Mouse (Mus musculus) heart, postnatal 10 days (tissue): ENCODE measurements at regions not wholly inside any gene's neighbourhood (a gene's known extent, or its start where the extent isn't known, plus 50 kb on each side); places are given as distances from the start of the nearest gene placed in this dataset.

ENCODE experiments used
- DNase-seq, 2 experiments: peaks; one replicate each; pipeline ENCODE4 v3.0.0; 2021
- intact Hi-C: fragments of 180-260 bp; cut with DNase I; formaldehyde crosslinking; loops from one replicate; pipeline ENCODE4 v1.15.1; 2025

DNA sequence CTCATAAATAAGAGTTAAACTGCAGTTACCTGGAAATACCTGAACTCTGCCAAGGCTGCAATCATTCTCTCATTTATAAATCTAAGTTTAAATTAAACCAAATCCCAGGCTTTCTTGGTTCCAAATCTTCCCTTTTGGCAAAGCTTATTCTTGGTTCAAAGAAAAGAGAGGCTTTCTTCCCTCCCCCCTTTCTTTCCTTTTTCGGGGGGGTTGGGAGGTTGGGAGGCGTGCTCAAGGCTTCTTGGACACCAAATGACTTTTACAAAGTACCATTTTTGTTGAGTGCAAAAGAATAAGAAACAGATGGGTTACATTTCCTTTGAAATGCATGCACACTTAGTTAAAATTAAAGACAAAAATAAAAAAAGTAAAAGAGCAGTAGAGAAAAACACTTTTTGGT, 105.4 kb upstream of the Mroh9 start:
- intact Hi-C loops, result no loop called here

GRCm38 (mm10) chr1:163181851-163182250, 96.4 kb upstream of the Mroh9 start:
- intact Hi-C loops, result no loop called here

More for the DNA sequence above, 105.4 kb upstream of the Mroh9 start:
- no peak for DNase-seq

GRCm38 (mm10) chr1:163177011-163177410, 91.5 kb upstream of the Mroh9 start:
- intact Hi-C loops, result no loop called here
- DNase-seq, result no peak

More at GRCm38 (mm10) chr1:163181851-163182250, 96.4 kb upstream of the Mroh9 start:
- DNase-seq, result no peak

DNA sequence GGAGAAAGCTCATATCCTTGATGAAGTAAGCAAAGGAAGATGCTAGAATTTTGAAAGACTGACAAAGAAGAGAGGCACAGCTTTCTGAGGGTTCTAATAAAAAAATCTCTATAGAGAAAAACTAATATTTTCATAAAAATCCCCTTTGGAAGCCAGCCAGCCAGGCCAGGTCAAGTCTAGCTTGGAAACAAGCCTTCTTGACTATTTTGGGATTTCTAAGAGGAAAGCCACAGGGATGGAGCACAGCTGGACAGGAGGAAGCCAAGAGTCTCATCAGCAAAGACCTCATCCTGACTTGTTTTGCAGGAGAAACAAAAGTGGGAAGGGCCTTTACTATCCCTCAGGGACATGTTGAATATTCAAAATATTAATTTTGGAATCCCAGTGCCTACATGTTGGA, 81.6 kb upstream of the Mroh9 start:
- intact Hi-C loops, result no loop called here
- peak; percentile 63 to 72 for DNase-seq

DNA sequence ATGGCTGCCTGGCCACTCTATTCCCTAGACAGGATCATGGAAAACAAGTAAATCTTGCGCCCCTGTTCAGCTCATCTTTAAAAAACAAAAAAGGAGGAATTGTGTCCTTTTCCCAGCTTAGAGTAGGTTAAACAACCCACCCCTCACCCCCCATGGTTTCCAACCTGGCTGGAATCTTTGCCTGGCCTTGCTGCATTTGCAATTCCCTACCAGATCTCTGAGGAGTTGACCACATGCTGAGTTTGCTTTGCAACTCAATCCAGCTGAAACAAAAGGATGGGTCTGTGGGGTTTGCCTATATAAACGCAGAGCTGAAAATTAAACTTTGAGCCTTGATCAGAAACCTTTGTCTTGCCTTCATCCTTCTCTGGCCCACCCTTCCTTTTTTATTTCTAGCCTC, 78.2 kb upstream of the Mroh9 start:
- no peak for DNase-seq
- intact Hi-C loops, result no loop called here

DNA sequence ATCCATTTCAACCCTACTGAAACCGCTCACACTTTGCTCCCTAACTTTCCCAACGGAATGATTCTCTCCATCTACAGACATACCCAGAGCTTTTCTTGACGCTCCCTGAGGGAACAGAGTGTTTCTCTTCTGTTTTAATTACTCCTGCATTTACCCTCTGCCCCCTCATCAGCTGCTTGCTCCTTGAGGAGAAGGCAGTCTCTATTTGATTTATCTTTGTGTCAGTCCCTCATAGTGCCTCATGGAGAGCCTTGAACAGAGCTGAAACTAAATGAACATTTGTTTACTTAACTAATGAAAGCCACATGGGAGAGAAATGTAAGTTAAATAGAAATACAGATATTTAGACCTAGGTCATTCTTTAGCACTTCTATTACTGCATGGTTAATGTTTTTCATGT, 74.4 kb upstream of the Mroh9 start:
- no peak for DNase-seq
- intact Hi-C loops, result no loop called here

- DNase-seq, result no peak
- intact Hi-C loops, result no loop called here
Observed at GRCm38 (mm10) chr1:163158491-163158890, 73.0 kb upstream of the Mroh9 start.

DNA sequence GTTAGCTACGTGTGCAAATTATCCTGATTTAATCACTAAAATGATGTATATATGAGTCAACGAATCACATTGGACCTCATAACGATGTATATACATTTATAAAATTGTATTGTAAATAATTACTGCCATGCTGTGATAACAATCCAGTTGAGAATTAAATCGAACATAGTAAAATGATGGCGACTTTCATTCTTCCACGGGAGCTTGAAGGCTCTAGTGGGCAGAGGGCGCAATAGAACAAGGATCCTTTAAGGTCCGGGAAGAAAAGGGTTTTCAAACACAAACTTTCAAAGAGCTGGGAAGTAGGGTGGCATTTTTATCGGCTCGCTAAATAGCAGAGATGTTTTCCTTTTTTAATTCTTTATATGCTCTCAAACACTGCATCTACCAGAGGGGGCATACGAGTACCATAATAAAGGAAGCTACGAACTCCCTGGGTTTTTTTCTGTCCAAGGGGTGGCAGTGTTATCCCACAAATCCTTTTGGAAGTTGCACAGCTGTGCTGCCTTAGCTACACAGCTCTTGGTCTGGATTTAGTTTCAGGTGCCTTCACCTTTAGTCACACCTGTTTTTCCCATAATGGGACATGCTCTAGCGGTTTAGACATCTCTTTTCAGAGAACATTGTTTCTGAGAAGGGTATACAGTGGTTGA, 64.9 kb upstream of the Mroh9 start:
- peak; percentile 84 to 88 for DNase-seq
- intact Hi-C loops, result loop anchor here (1.0 to 5.0 kb wide), 4 partner anchors 162 to 760 kb away; partner anchors contain the start of genes Gorab and Prrx1

GRCm38 (mm10) chr1:163146641-163147040, 61.2 kb upstream of the Mroh9 start:
- intact Hi-C loops, result loop anchor here (10.0 kb wide), 1 partner anchor 988 kb away; no protein-coding TSS in a partner anchor
- DNase-seq, result no peak

- DNase-seq, result no peak
- intact Hi-C loops, result loop anchor here (10.0 kb wide), 1 partner anchor 992 kb away; no protein-coding TSS in a partner anchor
Observed at GRCm38 (mm10) chr1:163143113-163143512, 57.6 kb upstream of the Mroh9 start.

DNA sequence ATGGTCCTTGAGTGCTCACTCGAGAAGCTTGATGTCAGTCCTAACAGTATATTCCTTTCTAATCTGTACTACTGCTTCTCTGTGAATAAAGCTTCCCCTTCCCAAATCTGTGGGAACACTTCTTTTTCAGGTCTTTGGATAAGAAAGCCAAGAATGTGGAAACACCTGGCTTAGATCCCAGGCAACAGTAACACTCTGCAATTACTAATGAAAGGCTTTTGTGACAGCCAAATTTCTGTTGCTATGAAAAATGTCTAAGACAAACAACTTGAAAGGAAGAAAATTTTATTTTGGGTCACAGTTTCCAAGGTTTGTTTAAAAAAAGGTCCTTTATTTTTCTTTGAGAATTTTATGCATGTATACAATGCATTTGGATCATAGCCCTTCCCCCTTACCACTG, 56.0 kb upstream of the Mroh9 start:
- intact Hi-C loops, result loop anchor here (10.0 kb wide), 1 partner anchor 993 kb away; no protein-coding TSS in a partner anchor
- DNase-seq, result no peak

- DNase-seq, result no peak
- intact Hi-C loops, result no loop called here
Observed at GRCm38 (mm10) chr1:163138179-163138578, 52.7 kb upstream of the Mroh9 start.
